Mouse (Mus musculus) limb, embryonic 12.5 days (tissue): ENCODE data around the gene Olfr1361. TPM values are rescaled to one million over a fixed set of nuclear protein-coding genes. Genes with fewer than 3 reads are reported as not detected.

Source experiments
- polyA plus RNA-seq: library from polyadenylated mRNA; unstranded; fragments of >200 nt; fragmentation: Nextera tagmentation; extraction: Ambion mirVana; gene quantifications from 2 replicates; pipeline ENCODE4 v1.2.1, GENCODE M21; 2016

The Olfr1361 gene
- polyA plus RNA-seq, 1 experiment from 2014 or later = not detected

Other genes with a start within 250 kb of the Olfr1361 start
- gene Pgbd1, start 222.3 kb downstream of the Olfr1361 start, polyA plus RNA-seq = 5.0 TPM in 2 replicates
- gene Zscan26, start 209.7 kb downstream of the Olfr1361 start, polyA plus RNA-seq = 31.8 and 36.0 TPM in 2 replicates
- 2.1 TPM in 2 replicates for gene Nkapl, start 194.9 kb downstream of the Olfr1361 start, polyA plus RNA-seq
- 3.6 and 4.1 TPM in 2 replicates for gene Zkscan4, start 184.5 kb downstream of the Olfr1361 start, polyA plus RNA-seq
- not detected in 2 replicates for gene Gm10065, start 183.9 kb downstream of the Olfr1361 start, polyA plus RNA-seq
- 0.42 and 0.48 TPM in 2 replicates for gene AK157302, start 168.2 kb downstream of the Olfr1361 start, polyA plus RNA-seq
- gene Gm11273, start 162.0 kb downstream of the Olfr1361 start, polyA plus RNA-seq = 4.7 and 4.8 TPM in 2 replicates
- gene Zkscan8, start 132.3 kb downstream of the Olfr1361 start, polyA plus RNA-seq = 8.4 and 8.7 TPM in 2 replicates
- 0.12 and 0.18 TPM in 2 replicates for gene Olfr1366, start 120.6 kb downstream of the Olfr1361 start, polyA plus RNA-seq
- gene Olfr1535, start 103.5 kb downstream of the Olfr1361 start, polyA plus RNA-seq = 0.05 TPM in 1 of 2 replicates, not detected in the other
- gene Olfr1364, start 81.6 kb downstream of the Olfr1361 start, polyA plus RNA-seq = not detected in 2 replicates
- not detected in 2 replicates for gene Olfr1362, start 49.4 kb downstream of the Olfr1361 start, polyA plus RNA-seq
- not detected in 2 replicates for gene Olfr11, start 20.9 kb downstream of the Olfr1361 start, polyA plus RNA-seq
- not detected in 2 replicates for gene Olfr1360, start 14.0 kb upstream of the Olfr1361 start, polyA plus RNA-seq
- not detected in 2 replicates for gene Olfr1359, start 34.7 kb upstream of the Olfr1361 start, polyA plus RNA-seq
- 4.6 and 6.2 TPM in 2 replicates for gene Hist1h2bl, start 52.8 kb upstream of the Olfr1361 start, polyA plus RNA-seq
- 55.1 and 62.4 TPM in 2 replicates for gene Hist1h2ai, start 53.0 kb upstream of the Olfr1361 start, polyA plus RNA-seq
- gene Hist1h3h, start 54.3 kb upstream of the Olfr1361 start, polyA plus RNA-seq = 16.0 and 36.8 TPM in 2 replicates
- 8.4 and 8.9 TPM in 2 replicates for gene Hist1h2bm, start 58.7 kb upstream of the Olfr1361 start, polyA plus RNA-seq
- gene Hist1h4j, start 71.7 kb upstream of the Olfr1361 start, polyA plus RNA-seq = 0.88 and 0.99 TPM in 2 replicates
- gene Hist1h4k, start 87.1 kb upstream of the Olfr1361 start, polyA plus RNA-seq = 5.4 and 11.3 TPM in 2 replicates
- 51.3 and 71.5 TPM in 2 replicates for gene Hist1h2ak, start 90.4 kb upstream of the Olfr1361 start, polyA plus RNA-seq
- 8.0 and 9.8 TPM in 2 replicates for gene Hist1h2bn, start 90.7 kb upstream of the Olfr1361 start, polyA plus RNA-seq
- gene Hist1h1b, start 117.2 kb upstream of the Olfr1361 start, polyA plus RNA-seq = 40.4 and 49.4 TPM in 2 replicates
- 163 and 202 TPM in 2 replicates for gene Hist1h3i, start 120.0 kb upstream of the Olfr1361 start, polyA plus RNA-seq
- gene Hist1h2an, start 123.8 kb upstream of the Olfr1361 start, polyA plus RNA-seq = 16.8 and 19.0 TPM in 2 replicates
- 1.5 and 3.9 TPM in 2 replicates for gene Hist1h2bp, start 124.1 kb upstream of the Olfr1361 start, polyA plus RNA-seq
- gene Hist1h2bq, start 146.8 kb upstream of the Olfr1361 start, polyA plus RNA-seq = 36.6 and 45.0 TPM in 2 replicates
- gene Hist1h2ao, start 147.1 kb upstream of the Olfr1361 start, polyA plus RNA-seq = not detected in 2 replicates
- gene Hist1h4m, start 148.4 kb upstream of the Olfr1361 start, polyA plus RNA-seq = not detected in 2 replicates
- 21.2 and 21.3 TPM in 2 replicates for gene Hist1h4n, start 168.8 kb upstream of the Olfr1361 start, polyA plus RNA-seq
- gene Hist1h2ap, start 170.1 kb upstream of the Olfr1361 start, polyA plus RNA-seq = 6,267 and 7,120 TPM in 2 replicates
- 38.6 and 46.0 TPM in 2 replicates for gene Hist1h2br, start 170.4 kb upstream of the Olfr1361 start, polyA plus RNA-seq